Mouse (Mus musculus): ENCODE measurements at regions not wholly inside any gene's neighbourhood (a gene's known extent, or its start where the extent isn't known, plus 50 kb on each side); places are given as distances from the start of the nearest gene placed in this dataset.

GRCm38 (mm10) chr6:81651856-81652255 is 271.6 kb upstream of the Gcfc2 start:
- TF ChIP-seq POU5F1 (IDR thresholded peaks at IDR 0.05; ENCODE audit: borderline replicate concordance, low read length) (no peak), NANOG (IDR thresholded peaks at IDR 0.05; ENCODE audit: borderline replicate concordance, low read length) (no peak), CTCF (conservative IDR thresholded peaks at IDR 0.05; ENCODE audit: low read length) (no peak)
- Histone ChIP-seq H3K4me1 (replicated peaks; ENCODE audit: low read depth, low read length) (no peaks in the 10 kb centered on the region), H3K4me3 (replicated peaks; ENCODE audit: low read length) (no peak overlapping the region), H3K36me3 (ENCODE audit: insufficient read depth, low read length) (no peaks in the 10 kb centered on the region), H3K27me3 (ENCODE audit: insufficient read depth, low read length) (no peaks in the 10 kb centered on the region), H3K9me3 (ENCODE audit: low read length) (no peaks in the 10 kb centered on the region)

GRCm38 (mm10) chr6:81655205-81655604 is 268.3 kb upstream of the Gcfc2 start:
- no peak for TF ChIP-seq NANOG (IDR thresholded peaks at IDR 0.05; ENCODE audit: borderline replicate concordance, low read length)
- no peak for TF ChIP-seq POU5F1 (IDR thresholded peaks at IDR 0.05; ENCODE audit: borderline replicate concordance, low read length)
- no peak for TF ChIP-seq CTCF (conservative IDR thresholded peaks at IDR 0.05; ENCODE audit: low read length)
- peaks cover 6% of the 10 kb centered on the region for H3K4me1 ChIP-seq (replicated peaks; ENCODE audit: low read depth, low read length)
- no peaks in the 10 kb centered on the region for H3K27me3 ChIP-seq (ENCODE audit: insufficient read depth, low read length)
- no peak overlapping the region for H3K4me3 ChIP-seq (replicated peaks; ENCODE audit: low read length)
- H3K9me3 ChIP-seq (ENCODE audit: low read length), result no peaks in the 10 kb centered on the region
- no peaks in the 10 kb centered on the region for H3K36me3 ChIP-seq (ENCODE audit: insufficient read depth, low read length)

GRCm38 (mm10) chr6:81660478-81661395 is 262.7 kb upstream of the Gcfc2 start:
- no peaks in the 10 kb centered on the region for H3K36me3 ChIP-seq (ENCODE audit: insufficient read depth, low read length)
- peaks cover 19% of the 10 kb centered on the region for H3K4me1 ChIP-seq (replicated peaks; ENCODE audit: low read depth, low read length)
- no peaks in the 10 kb centered on the region for H3K9me3 ChIP-seq (ENCODE audit: low read length)
- H3K4me3 ChIP-seq (replicated peaks; ENCODE audit: low read length), result no peak overlapping the region
- no peaks in the 10 kb centered on the region for H3K27me3 ChIP-seq (ENCODE audit: insufficient read depth, low read length)
- no peak for TF ChIP-seq POU5F1 (IDR thresholded peaks at IDR 0.05; ENCODE audit: borderline replicate concordance, low read length)
- no peak for TF ChIP-seq CTCF (conservative IDR thresholded peaks at IDR 0.05; ENCODE audit: low read length)
- TF ChIP-seq NANOG (IDR thresholded peaks at IDR 0.05; ENCODE audit: borderline replicate concordance, low read length), result no peak

GRCm38 (mm10) chr6:81668944-81669343 is 254.5 kb upstream of the Gcfc2 start:
- TF ChIP-seq POU5F1 (IDR thresholded peaks at IDR 0.05; ENCODE audit: borderline replicate concordance, low read length) (no peak), NANOG (IDR thresholded peaks at IDR 0.05; ENCODE audit: borderline replicate concordance, low read length) (no peak), CTCF (conservative IDR thresholded peaks at IDR 0.05; ENCODE audit: low read length) (no peak)
- Histone ChIP-seq H3K4me1 (replicated peaks; ENCODE audit: low read depth, low read length) (no peaks in the 10 kb centered on the region), H3K27me3 (ENCODE audit: insufficient read depth, low read length) (no peaks in the 10 kb centered on the region), H3K36me3 (ENCODE audit: insufficient read depth, low read length) (no peaks in the 10 kb centered on the region), H3K9me3 (ENCODE audit: low read length) (no peaks in the 10 kb centered on the region), H3K4me3 (replicated peaks; ENCODE audit: low read length) (no peak overlapping the region)

GRCm38 (mm10) chr6:81673316-81673715 is 250.2 kb upstream of the Gcfc2 start:
- TF ChIP-seq CTCF (conservative IDR thresholded peaks at IDR 0.05; ENCODE audit: low read length) (no peak), POU5F1 (IDR thresholded peaks at IDR 0.05; ENCODE audit: borderline replicate concordance, low read length) (no peak), NANOG (IDR thresholded peaks at IDR 0.05; ENCODE audit: borderline replicate concordance, low read length) (no peak)
- no peaks in the 10 kb centered on the region for H3K4me1 ChIP-seq (replicated peaks; ENCODE audit: low read depth, low read length)
- no peak overlapping the region for H3K4me3 ChIP-seq (replicated peaks; ENCODE audit: low read length)
- H3K9me3 ChIP-seq (ENCODE audit: low read length), result no peaks in the 10 kb centered on the region
- no peaks in the 10 kb centered on the region for H3K36me3 ChIP-seq (ENCODE audit: insufficient read depth, low read length)
- H3K27me3 ChIP-seq (ENCODE audit: insufficient read depth, low read length), result no peaks in the 10 kb centered on the region

GRCm38 (mm10) chr6:81697284-81697683 is 226.2 kb upstream of the Gcfc2 start:
- Histone ChIP-seq H3K36me3 (ENCODE audit: insufficient read depth, low read length) (no peaks in the 10 kb centered on the region), H3K4me1 (replicated peaks; ENCODE audit: low read depth, low read length) (no peaks in the 10 kb centered on the region), H3K4me3 (replicated peaks; ENCODE audit: low read length) (no peak overlapping the region), H3K27me3 (ENCODE audit: insufficient read depth, low read length) (no peaks in the 10 kb centered on the region), H3K9me3 (ENCODE audit: low read length) (no peaks in the 10 kb centered on the region)
- TF ChIP-seq NANOG (IDR thresholded peaks at IDR 0.05; ENCODE audit: borderline replicate concordance, low read length), result no peak
- TF ChIP-seq POU5F1 (IDR thresholded peaks at IDR 0.05; ENCODE audit: borderline replicate concordance, low read length), result no peak
- TF ChIP-seq CTCF (conservative IDR thresholded peaks at IDR 0.05; ENCODE audit: low read length), result no peak

GRCm38 (mm10) chr6:81698173-81698572 is 225.3 kb upstream of the Gcfc2 start:
- no peak for TF ChIP-seq POU5F1 (IDR thresholded peaks at IDR 0.05; ENCODE audit: borderline replicate concordance, low read length)
- no peak for TF ChIP-seq NANOG (IDR thresholded peaks at IDR 0.05; ENCODE audit: borderline replicate concordance, low read length)
- TF ChIP-seq CTCF (conservative IDR thresholded peaks at IDR 0.05; ENCODE audit: low read length), result no peak
- no peaks in the 10 kb centered on the region for H3K9me3 ChIP-seq (ENCODE audit: low read length)
- H3K4me3 ChIP-seq (replicated peaks; ENCODE audit: low read length), result no peak overlapping the region
- no peaks in the 10 kb centered on the region for H3K4me1 ChIP-seq (replicated peaks; ENCODE audit: low read depth, low read length)
- no peaks in the 10 kb centered on the region for H3K36me3 ChIP-seq (ENCODE audit: insufficient read depth, low read length)
- H3K27me3 ChIP-seq (ENCODE audit: insufficient read depth, low read length), result no peaks in the 10 kb centered on the region

GRCm38 (mm10) chr6:81714867-81715266 is 208.6 kb upstream of the Gcfc2 start:
- H3K36me3 ChIP-seq (ENCODE audit: insufficient read depth, low read length), result no peaks in the 10 kb centered on the region
- no peak overlapping the region for H3K4me3 ChIP-seq (replicated peaks; ENCODE audit: low read length)
- no peaks in the 10 kb centered on the region for H3K4me1 ChIP-seq (replicated peaks; ENCODE audit: low read depth, low read length)
- TF ChIP-seq CTCF (conservative IDR thresholded peaks at IDR 0.05; ENCODE audit: low read length) (no peak), POU5F1 (IDR thresholded peaks at IDR 0.05; ENCODE audit: borderline replicate concordance, low read length) (no peak), NANOG (IDR thresholded peaks at IDR 0.05; ENCODE audit: borderline replicate concordance, low read length) (no peak)
- no peaks in the 10 kb centered on the region for H3K9me3 ChIP-seq (ENCODE audit: low read length)
- H3K27me3 ChIP-seq (ENCODE audit: insufficient read depth, low read length), result no peaks in the 10 kb centered on the region
